Mouse (Mus musculus) megakaryocyte, embryonic 14.5 days (primary cell): ENCODE data around the gene Rpl13a. TPM values are rescaled to one million over a fixed set of nuclear protein-coding genes. Genes with fewer than 3 reads are reported as not detected.

Source experiments
- H3K27me3 ChIP-seq: replicated peaks from 2 replicates; pipeline ENCODE3; 2012; ENCODE audit warnings: inconsistent platforms
- H3K36me3 ChIP-seq: replicated peaks from 2 replicates; pipeline ENCODE3; 2012; ENCODE audit warnings: low read length, inconsistent platforms, mixed read lengths
- H3K4me1 ChIP-seq: 2 replicates; pipeline ENCODE4 v1.6.1; 2012; ENCODE audit warnings: inconsistent platforms
- H3K4me3 ChIP-seq: replicated peaks from 2 replicates; pipeline ENCODE3; 2012; ENCODE audit warnings: moderate library complexity, mild to moderate bottlenecking, inconsistent platforms
- H3K9me3 ChIP-seq: 2 replicates; pipeline ENCODE4 v1.6.1; 2012; ENCODE audit warnings: inconsistent platforms
- FLI1 ChIP-seq: IDR thresholded peaks from 2 replicates; pipeline ENCODE4 v1.6.1; 2012; ENCODE audit warnings: low read length, inconsistent platforms, mixed read lengths
- GATA1 ChIP-seq: IDR thresholded peaks from 3 replicates; pipeline ENCODE4 v1.6.1; 2012; ENCODE audit warnings: mixed read lengths, low read length, inconsistent platforms, borderline replicate concordance
- polyA plus RNA-seq: library from polyadenylated mRNA; stranded (reverse); fragments of >175 nt; gene quantifications from 2 replicates; pipeline ENCODE4 v1.2.3, GENCODE M21; 2012; ENCODE audit warnings: low replicate concordance; ENCODE audit not compliant: insufficient read depth

Gene Rpl13a
- polyA plus RNA-seq, 1 experiment: 5,869 TPM

DNA sequence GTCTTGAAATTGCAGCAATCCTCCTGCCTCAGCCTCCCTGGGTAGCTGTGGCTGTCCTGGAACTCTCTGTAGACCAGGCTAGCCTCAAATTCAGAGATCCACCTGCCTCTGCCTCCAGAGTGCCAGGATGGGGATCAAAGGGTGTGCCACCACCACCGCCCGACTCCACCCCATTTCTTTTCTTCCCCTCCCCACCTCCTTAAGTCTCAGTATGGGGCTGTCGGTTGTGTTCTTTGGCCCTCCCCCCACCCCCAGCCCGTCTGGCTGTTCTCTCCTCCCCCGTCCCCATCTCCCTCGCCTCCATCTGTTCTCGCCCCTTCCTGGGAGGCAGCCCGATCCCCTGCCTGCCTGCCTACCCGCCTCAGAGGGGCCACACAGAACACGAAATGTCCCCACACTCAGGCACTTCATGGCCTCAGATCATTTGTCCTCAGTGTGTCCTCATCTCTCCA is 38.4 kb upstream of the Rpl13a start:
- Histone ChIP-seq H3K4me3 (no peak overlapping the region), H3K4me1 (peaks cover 41% of the 10 kb centered on the region), H3K36me3 (peaks cover 4% of the 10 kb centered on the region), H3K27me3 (peaks cover 95% of the 10 kb centered on the region), H3K9me3 (peaks cover 44% of the 10 kb centered on the region)
- TF ChIP-seq FLI1 (no peak), GATA1 (no peak)

DNA sequence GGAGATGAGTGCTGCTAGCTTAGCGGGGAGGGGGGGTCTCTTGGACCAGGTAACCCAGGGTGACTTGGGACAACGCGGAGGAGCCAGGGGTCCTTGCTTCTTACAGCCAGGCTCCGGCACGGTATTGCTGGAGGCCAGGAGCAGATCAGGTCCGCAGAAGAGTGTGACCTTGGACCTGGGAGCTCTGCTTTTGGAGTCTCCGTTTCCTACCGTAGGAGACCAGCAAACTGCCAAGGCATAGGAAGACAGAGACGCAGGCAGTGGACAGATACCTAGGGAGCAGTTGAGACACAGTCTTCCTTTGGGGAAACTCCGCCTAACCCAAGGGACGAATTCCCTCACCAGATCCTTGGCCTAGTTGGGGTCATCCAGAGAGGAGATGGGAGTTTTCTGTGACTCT is 37.1 kb upstream of the Rpl13a start:
- Histone ChIP-seq H3K36me3 (peaks cover 8% of the 10 kb centered on the region), H3K9me3 (peaks cover 34% of the 10 kb centered on the region), H3K4me3 (no peak overlapping the region), H3K4me1 (peaks cover 46% of the 10 kb centered on the region), H3K27me3 (peaks cover 83% of the 10 kb centered on the region)
- TF ChIP-seq FLI1 (no peak), GATA1 (no peak)

DNA sequence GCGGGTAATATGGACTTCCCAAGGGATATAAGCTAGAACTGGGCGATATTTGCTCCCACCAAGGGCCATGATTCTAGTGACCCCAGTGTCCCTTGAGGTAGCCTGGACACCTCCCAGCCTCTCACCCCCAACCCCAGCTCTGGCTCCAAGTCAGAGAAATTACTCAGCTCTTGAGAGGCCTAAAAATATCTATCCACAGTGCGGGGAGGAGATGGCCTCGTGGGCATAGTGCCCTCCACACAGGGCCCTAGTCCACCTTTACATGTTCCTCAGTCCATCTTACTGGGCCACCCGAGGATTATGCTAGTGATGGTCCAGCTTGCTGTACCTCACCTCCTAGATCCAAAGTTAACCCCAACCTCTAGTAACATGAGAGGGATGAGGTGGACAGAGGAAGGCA is 36.3 kb upstream of the Rpl13a start:
- Histone ChIP-seq H3K9me3 (peaks cover 25% of the 10 kb centered on the region), H3K27me3 (peaks cover 74% of the 10 kb centered on the region), H3K36me3 (peaks cover 17% of the 10 kb centered on the region), H3K4me1 (peaks cover 46% of the 10 kb centered on the region), H3K4me3 (peak overlapping the region; percentile 44)
- no peak for TF ChIP-seq FLI1
- TF ChIP-seq GATA1: no peak

DNA sequence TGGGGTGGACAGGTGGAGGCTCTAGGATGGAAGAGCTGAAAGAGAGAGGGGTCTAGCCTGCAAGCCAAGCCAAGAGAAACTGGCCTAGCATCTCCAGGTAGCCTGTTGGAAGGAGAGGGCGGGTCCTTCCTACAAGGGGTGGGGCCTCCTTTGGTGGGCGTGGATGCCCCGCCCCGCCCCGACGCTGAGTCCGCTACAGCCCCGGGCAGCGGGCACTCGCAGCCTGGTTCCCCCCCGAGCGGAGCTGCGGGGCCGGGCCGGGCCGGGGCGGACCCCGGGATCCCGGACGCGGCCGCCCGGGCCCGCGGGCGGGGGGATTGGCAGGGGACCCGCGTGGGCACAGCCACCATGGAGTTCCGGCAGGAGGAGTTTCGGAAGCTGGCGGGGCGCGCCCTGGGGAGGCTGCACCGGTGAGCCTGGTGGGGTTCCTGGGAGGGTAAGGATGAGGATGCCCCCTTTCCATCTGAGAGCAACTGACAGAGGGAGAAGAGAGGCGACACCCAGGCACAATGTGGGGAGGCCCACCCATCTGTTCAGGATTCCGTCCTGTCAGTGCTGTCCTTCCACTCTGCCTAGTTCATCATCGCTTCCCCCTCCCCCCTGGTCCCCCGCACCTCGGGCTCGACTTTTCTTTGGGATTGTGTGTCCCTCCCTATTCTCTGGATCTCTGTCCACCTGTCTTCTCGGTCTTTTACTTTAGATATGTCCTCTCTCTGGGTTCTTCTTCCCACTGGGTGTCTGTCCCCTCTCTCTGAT is 35.4 kb upstream of the Rpl13a start, which contains the start of gene Slc17a7:
Gene Slc17a7, plus strand, starts transcription at position 215 of the 756 bp plus-strand sequence.
- H3K4me3 ChIP-seq: peak within 1 kb of the TSS; percentile 88
- peaks cover 66% of the 10 kb centered on the region for H3K27me3 ChIP-seq
- peaks cover 16% of the 10 kb centered on the region for H3K9me3 ChIP-seq
- peaks cover 22% of the 10 kb centered on the region for H3K36me3 ChIP-seq
- TF ChIP-seq GATA1: no peak
- no peak for TF ChIP-seq FLI1
- peaks cover 46% of the 10 kb centered on the region for H3K4me1 ChIP-seq

DNA sequence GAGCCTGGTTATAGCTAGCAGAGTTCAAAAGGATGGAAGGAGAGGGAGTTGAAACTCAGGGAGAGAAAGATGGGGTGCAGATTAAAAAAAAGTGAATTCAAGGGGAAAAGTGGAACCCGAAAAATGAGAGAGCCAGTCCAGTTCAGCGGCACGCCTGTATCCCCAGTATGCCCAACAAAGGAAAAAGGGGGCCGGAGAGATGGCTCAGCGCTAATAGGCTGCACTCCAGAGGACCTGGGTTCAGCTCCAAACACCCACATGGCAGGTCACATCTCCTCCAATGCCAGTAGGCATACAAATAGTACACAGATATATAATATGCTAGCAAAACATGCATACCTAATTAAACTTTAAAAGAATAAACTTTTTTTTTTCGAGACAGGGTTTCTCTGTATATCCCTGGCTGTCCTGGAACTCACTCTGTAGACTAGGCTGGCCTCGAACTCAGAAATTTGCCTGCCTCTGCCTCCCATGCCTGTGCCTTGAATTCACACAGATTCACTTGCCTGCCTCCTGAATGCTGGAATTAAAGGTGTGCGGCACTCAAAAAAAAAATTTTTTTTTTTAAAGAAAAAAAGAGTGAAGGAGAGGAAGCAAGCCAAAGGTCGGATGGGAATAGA is 34.5 kb upstream of the Rpl13a start:
- H3K4me3 ChIP-seq: no peak overlapping the region
- peaks cover 30% of the 10 kb centered on the region for H3K36me3 ChIP-seq
- peaks cover 39% of the 10 kb centered on the region for H3K4me1 ChIP-seq
- H3K27me3 ChIP-seq: peaks cover 58% of the 10 kb centered on the region
- TF ChIP-seq FLI1 (no peak), GATA1 (no peak)
- H3K9me3 ChIP-seq: peaks cover 8% of the 10 kb centered on the region; the same call in 1 of the 2 replicates

DNA sequence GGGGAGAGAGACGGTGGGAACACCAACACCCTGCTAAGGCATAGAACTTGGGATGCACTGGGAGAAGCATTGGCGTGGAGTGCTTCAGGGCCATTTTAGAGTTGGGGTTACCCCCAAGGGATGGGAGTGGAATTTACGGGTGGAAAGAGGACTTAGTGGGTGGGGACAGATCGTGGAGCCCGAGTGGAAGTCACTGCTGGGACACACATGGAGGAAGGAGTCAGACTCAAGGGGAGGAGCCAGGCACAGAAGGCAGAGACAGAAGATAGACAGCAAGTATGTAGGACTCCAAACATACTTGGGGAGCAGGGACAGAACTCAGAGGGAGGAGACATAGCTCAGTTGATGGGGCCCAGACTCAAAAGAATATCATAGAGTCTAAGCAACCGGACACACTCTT is 34.0 kb upstream of the Rpl13a start:
- H3K9me3 ChIP-seq: 0 out of 2 replicates have a peak, but pooled peaks cover 3% of the 10 kb centered on the region
- H3K4me1 ChIP-seq: peaks cover 33% of the 10 kb centered on the region
- peaks cover 52% of the 10 kb centered on the region for H3K27me3 ChIP-seq
- peak overlapping the region; percentile 91 for H3K4me3 ChIP-seq
- TF ChIP-seq FLI1: no peak
- no peak for TF ChIP-seq GATA1
- peaks cover 36% of the 10 kb centered on the region for H3K36me3 ChIP-seq

DNA sequence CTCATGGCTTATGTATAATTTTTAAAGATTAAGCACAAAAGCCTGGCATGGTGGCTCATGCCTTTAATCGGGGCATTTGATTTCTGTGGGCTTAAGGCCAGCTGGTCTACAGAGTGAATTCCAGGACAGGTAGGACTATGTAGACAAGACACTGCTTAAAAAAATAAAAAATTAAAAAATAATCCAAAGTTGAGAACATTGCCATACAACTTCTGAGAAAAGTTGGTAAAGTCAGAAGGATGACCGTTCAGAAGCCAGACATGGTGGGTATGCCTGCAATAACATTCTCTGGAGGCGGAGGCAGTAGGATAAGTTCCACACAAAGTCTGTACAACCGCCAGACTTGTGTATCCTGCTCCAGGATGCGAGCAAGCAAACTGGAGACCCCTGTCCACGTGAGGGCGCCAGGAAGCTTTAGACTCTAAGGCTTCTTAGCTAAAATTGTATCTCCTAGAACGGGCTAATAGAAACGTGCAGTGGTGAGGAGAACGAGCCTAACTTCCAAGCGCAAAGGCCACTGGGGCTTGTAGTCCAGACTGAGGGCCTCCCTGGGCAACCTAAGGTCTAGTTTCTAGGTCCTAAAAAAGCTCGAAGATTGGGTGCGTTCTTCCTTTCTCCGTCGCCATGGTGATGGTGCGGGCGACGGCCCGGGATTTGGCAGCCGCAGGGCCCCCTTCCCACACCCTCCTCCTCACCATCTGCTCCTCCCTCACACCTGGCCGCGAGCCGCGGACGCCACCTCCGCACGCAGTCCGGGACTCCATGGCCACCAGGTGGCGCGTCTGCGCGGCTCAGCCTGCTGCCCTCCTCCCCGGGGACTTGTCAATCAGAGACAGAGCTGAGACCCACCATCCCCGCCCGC is 33.3 kb upstream of the Rpl13a start:
- peaks cover 45% of the 10 kb centered on the region for H3K27me3 ChIP-seq
- H3K36me3 ChIP-seq: peaks cover 41% of the 10 kb centered on the region
- 0 out of 2 replicates have a peak, but pooled peaks cover 2% of the 10 kb centered on the region for H3K9me3 ChIP-seq
- peaks cover 30% of the 10 kb centered on the region for H3K4me1 ChIP-seq
- TF ChIP-seq GATA1: no peak
- TF ChIP-seq FLI1: no peak
- H3K4me3 ChIP-seq: peak overlapping the region; percentile 91

DNA sequence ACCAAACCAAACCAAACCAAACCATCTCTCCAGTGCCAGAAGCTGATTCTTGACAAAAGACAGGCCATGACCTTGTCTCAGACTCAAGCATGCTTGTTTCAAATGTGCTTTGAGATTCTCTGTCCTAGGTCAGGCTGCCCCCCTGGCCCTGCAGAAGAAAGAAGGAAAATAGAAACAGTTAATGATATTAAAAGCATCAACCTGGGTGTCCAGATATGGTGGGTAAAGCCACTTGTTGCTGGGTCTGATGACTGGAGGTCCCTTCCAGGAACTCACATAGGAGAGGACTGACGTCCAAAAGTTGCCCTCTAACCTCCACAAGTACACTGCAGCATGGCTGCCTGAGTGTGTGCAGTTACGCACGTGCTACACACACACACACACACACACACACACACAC is 32.3 kb upstream of the Rpl13a start:
- H3K9me3 ChIP-seq: no peaks in the 10 kb centered on the region
- TF ChIP-seq GATA1 (no peak), FLI1 (no peak)
- H3K27me3 ChIP-seq: peaks cover 37% of the 10 kb centered on the region
- H3K4me1 ChIP-seq: peaks cover 31% of the 10 kb centered on the region
- peaks cover 48% of the 10 kb centered on the region for H3K36me3 ChIP-seq
- no peak overlapping the region for H3K4me3 ChIP-seq

DNA sequence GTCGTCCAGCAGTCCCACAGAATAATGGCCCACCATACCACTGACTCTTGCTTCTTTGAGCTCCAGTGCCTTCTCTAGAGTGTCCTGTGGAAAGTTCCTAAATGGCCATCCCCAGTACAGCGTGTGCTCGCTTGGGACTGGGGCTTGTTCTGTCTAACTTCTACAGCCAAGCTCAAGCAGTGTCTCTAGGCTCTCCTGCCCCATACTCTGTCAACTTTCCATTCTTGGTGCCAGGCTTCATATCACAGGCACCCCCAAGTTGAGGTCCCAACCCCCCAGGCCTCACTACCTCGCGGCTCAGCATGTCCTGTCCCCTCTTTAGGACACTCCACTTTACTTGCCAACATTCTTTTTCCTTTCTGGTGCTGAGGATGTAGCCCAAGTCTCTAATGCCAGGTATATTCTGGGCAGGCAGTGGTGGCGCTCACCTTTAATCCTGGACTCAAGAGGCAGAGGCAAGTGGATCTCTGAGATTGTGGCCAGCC is 31.8 kb upstream of the Rpl13a start:
- H3K27me3 ChIP-seq: peaks cover 31% of the 10 kb centered on the region
- H3K36me3 ChIP-seq: peaks cover 50% of the 10 kb centered on the region
- H3K9me3 ChIP-seq: no peaks in the 10 kb centered on the region
- no peak overlapping the region for H3K4me3 ChIP-seq
- no peak for TF ChIP-seq FLI1
- TF ChIP-seq GATA1: no peak
- H3K4me1 ChIP-seq: peaks cover 36% of the 10 kb centered on the region

DNA sequence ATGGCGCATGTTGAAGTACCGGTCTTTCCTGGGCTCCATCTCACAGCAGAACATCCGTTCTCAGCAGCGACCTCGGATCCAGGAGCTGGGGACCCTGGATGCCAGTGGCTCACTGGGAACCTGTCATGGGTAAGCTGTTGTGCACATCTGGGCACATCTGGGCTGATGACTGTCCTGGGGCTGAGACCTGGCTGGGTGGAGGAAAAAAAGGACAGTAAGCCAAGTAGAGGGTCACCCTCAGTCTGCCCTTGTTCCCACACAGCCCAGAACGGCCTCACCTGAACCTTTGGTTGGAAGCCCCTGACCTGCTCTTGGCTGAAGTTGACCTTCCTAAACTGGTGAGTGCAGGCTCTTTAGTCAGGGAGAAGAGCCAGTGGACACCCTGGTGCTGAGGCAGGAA is 30.4 kb upstream of the Rpl13a start:
- H3K36me3 ChIP-seq: peaks cover 50% of the 10 kb centered on the region
- no peak for TF ChIP-seq GATA1
- TF ChIP-seq FLI1: no peak
- no peaks in the 10 kb centered on the region for H3K9me3 ChIP-seq
- H3K4me1 ChIP-seq: peaks cover 34% of the 10 kb centered on the region
- H3K4me3 ChIP-seq: no peak overlapping the region
- peaks cover 18% of the 10 kb centered on the region for H3K27me3 ChIP-seq
